Mouse (Mus musculus) heart, embryonic 10.5 days (tissue): Measurements from ENCODE around the gene Slc43a3. TPM values are rescaled to one million over a fixed set of nuclear protein-coding genes. Genes with fewer than 3 reads are reported as not detected.

Experiments used
- DNase-seq: peaks from one replicate; pipeline ENCODE4 v3.0.0-alpha.2; 2017; ENCODE audit warnings: low spot score
- H3K27ac ChIP-seq: fragments of 300-500 bp; sonication (generic); 2 replicates; pipeline ENCODE4 v1.5.1; 2016; ENCODE audit warnings: mild to moderate bottlenecking
- H3K27me3 ChIP-seq: fragments of 300-500 bp; sonication (generic); 2 replicates; pipeline ENCODE4 v1.6.1; 2016; ENCODE audit warnings: mild to moderate bottlenecking; ENCODE audit not compliant: poor library complexity, insufficient read depth, severe bottlenecking
- H3K36me3 ChIP-seq: fragments of 300-500 bp; sonication (generic); 2 replicates; pipeline ENCODE4 v1.6.1; 2016; ENCODE audit warnings: mild to moderate bottlenecking, moderate library complexity
- H3K4me1 ChIP-seq: fragments of 300-500 bp; sonication (generic); 2 replicates; pipeline ENCODE4 v1.6.1; 2016; ENCODE audit warnings: mild to moderate bottlenecking
- H3K4me3 ChIP-seq: fragments of 300-500 bp; sonication (generic); 2 replicates; pipeline ENCODE4 v1.5.1; 2016; ENCODE audit warnings: mild to moderate bottlenecking, moderate library complexity
- H3K9me3 ChIP-seq: fragments of 300-500 bp; sonication (generic); 2 replicates; pipeline ENCODE4 v1.6.1; 2016; ENCODE audit warnings: mild to moderate bottlenecking, moderate library complexity
- WGBS: fragments of 180-500 bp; shearing (Covaris S2); methylation state at CpG from one replicate; pipeline ENCODE4 v1.1.7; 2016; 5-methylcytosine and 5-hydroxymethylcytosine counted together
- polyA plus RNA-seq: library from polyadenylated mRNA; unstranded; fragments of >200 nt; fragmentation: Nextera tagmentation; extraction: Ambion mirVana; gene quantifications from 2 replicates; pipeline ENCODE4 v1.2.1, GENCODE M21; 2016

Slc43a3 gene
- polyA plus RNA-seq, 1 experiment from 2014 or later: 50.9 TPM

DNA sequence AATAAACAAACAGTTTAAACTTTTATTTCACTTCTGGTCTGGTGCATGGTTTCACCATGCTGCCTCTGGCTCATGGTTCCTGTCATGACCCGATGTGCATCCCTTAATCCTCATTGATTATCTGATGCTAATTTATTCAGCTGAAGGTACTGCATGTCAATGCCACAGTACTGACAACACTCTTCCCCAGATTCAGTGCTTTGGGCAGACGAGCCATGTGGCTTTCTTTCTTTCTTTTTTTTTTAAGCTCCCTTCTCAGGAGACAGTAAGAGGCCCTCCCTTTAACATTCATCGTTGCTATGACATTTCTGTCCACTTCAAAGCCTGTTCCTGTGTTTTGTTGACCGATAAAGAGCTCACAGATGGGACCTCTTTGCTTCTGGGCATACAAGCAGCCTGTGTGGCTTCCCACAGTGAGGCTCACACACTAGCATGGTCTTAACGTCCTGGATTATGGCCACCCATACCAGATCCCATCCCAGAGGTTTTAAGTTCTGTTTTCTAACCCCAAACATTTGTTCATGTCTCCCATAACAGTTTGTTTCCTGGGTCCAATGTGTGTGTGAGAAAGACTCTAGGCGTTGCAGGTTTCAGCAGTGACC, 26.6 kb downstream of the Slc43a3 start:
- WGBS: 43% methylated on average over 6 of the region's 6 CpGs
- 0 out of 2 replicates have a peak, but pooled peaks cover 6% of the 10 kb centered on the region for H3K4me1 ChIP-seq
- no peak overlapping the region for H3K27ac ChIP-seq
- H3K4me3 ChIP-seq: no peak overlapping the region
- no peak for DNase-seq
- H3K9me3 ChIP-seq: no peaks in the 10 kb centered on the region
- no peaks in the 10 kb centered on the region for H3K27me3 ChIP-seq
- H3K36me3 ChIP-seq: peaks cover 2% of the 10 kb centered on the region; the same call in 1 of the 2 replicates

DNA sequence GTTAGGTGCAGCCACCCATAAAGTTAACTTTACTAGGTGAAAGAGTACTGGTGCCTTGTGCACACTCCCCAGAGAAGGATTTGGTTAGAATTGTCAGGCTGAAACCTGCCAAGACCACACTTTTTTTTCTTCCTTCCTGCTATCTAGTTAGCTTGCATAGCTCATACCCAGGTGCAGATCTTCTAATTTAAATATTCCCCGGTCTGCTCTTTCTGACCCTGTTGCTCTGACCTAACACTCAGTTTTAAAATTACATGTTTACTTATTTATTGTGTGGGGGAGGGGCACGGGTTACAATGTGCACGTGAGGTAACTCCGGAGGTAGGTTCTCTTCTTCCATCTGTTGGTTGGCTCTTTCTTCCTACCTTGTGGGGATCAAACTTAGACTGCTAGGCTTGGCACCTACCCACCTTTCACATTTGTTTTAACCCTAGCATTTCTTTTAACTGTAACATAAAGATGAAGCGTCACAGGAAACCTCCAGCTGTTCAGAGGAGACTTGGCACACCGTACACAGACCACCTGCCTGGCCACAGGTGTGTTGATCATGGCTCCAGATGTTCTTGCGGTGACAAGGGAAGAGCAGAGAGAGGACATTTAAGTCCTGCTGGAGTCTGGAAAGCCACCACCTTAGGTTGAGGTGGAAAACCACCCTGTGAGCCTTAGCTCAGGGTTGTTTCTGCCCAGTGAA, 27.9 kb downstream of the Slc43a3 start:
- H3K27me3 ChIP-seq: no peaks in the 10 kb centered on the region
- no peak overlapping the region for H3K27ac ChIP-seq
- H3K4me1 ChIP-seq: 0 out of 2 replicates have a peak, but pooled peaks cover 6% of the 10 kb centered on the region
- H3K9me3 ChIP-seq: no peaks in the 10 kb centered on the region
- 93% methylated on average over 7 of the region's 7 CpGs for WGBS
- DNase-seq: no peak
- H3K36me3 ChIP-seq: no peaks in the 10 kb centered on the region
- H3K4me3 ChIP-seq: no peak overlapping the region

GRCm38 (mm10) chr2:84967318-84967991, 31.1 kb downstream of the Slc43a3 start:
- Histone ChIP-seq H3K4me3 (no peak overlapping the region), H3K9me3 (no peaks in the 10 kb centered on the region), H3K27ac (no peak overlapping the region), H3K4me1 (0 out of 2 replicates have a peak, but pooled peaks cover 6% of the 10 kb centered on the region), H3K27me3 (no peaks in the 10 kb centered on the region), H3K36me3 (no peaks in the 10 kb centered on the region)
- DNase-seq: no peak
- 88% methylated on average over 5 of the region's 5 CpGs for WGBS

DNA sequence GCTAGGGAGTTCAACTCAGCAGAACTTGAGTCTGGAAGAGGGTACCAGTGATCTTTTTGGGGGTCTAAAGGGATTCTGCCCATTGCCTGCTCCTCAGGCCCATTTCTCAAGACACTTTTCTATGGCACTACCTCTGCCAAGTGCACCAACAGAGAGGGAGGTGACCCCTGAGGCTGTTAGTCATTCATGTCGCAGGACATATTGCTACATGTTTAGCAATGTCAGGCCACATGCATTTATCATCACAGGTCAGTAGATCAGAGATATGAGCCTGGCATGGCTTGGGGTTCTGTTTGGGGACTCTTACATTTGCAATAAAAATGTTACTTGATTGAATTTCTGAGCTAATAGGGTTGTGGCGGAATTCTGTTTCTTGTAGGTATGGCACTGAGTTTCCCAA, 39.2 kb downstream of the Slc43a3 start:
- peaks cover 4% of the 10 kb centered on the region; the same call in 1 of the 2 replicates for H3K4me1 ChIP-seq
- H3K9me3 ChIP-seq: no peaks in the 10 kb centered on the region
- no peak for DNase-seq
- no peaks in the 10 kb centered on the region for H3K36me3 ChIP-seq
- H3K27ac ChIP-seq: no peak overlapping the region
- WGBS: 92% methylated on average over 2 of the region's 2 CpGs
- no peak overlapping the region for H3K4me3 ChIP-seq
- H3K27me3 ChIP-seq: no peaks in the 10 kb centered on the region

GRCm38 (mm10) chr2:84980188-84980587, 43.8 kb downstream of the Slc43a3 start, which contains the start of gene Prg2:
Prg2 (plus strand) TSS chr2:84980461.
- WGBS: 22% methylated on average over 1 of the region's 1 CpGs
- DNase-seq: no peak
- no peak within 1 kb of the TSS for H3K4me3 ChIP-seq
- H3K27ac ChIP-seq: no peak within 1 kb of the TSS
- 0 out of 2 replicates have a peak, but pooled peaks cover 3% of the 10 kb centered on the region for H3K27me3 ChIP-seq
- H3K36me3 ChIP-seq: no peaks in the 10 kb centered on the region
- no peaks in the 10 kb centered on the region for H3K9me3 ChIP-seq
- H3K4me1 ChIP-seq: peaks cover 4% of the 10 kb centered on the region; the same call in 1 of the 2 replicates

- 0 out of 2 replicates have a peak, but pooled peaks cover 4% of the 10 kb centered on the region for H3K27me3 ChIP-seq
- no peak within 1 kb of the TSS for H3K27ac ChIP-seq
- H3K4me1 ChIP-seq: no peaks in the 10 kb centered on the region
- no peaks in the 10 kb centered on the region for H3K9me3 ChIP-seq
- 65% methylated on average over 1 of the region's 1 CpGs for WGBS
- DNase-seq: no peak
- H3K36me3 ChIP-seq: no peaks in the 10 kb centered on the region
- H3K4me3 ChIP-seq: no peak within 1 kb of the TSS
Measured at GRCm38 (mm10) chr2:84987930-84988329, 51.6 kb downstream of the Slc43a3 start, which contains the start of gene Prg3. Prg3 (plus strand) TSS chr2:84988215.

DNA sequence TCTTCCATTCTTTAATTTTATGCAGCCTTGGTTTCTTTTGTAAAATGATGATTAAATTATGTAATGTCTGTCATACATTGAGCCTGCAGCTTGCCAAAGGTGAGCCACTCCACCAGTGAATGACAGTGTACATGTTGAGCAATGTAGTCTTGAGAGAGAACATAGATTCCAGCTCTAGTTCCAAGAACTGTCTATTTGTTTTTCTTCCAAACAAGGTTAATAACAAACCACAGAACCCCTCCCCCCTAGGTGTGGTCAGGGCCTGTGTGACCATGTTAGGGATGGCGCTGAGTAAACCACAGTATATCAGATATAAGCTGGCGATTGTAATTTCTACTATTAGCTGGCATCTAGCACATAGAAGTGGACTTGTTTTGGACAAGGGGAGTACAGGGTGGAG, 60.0 kb downstream of the Slc43a3 start:
- H3K4me1 ChIP-seq: peaks cover 6% of the 10 kb centered on the region; the same call in 1 of the 2 replicates
- H3K4me3 ChIP-seq: no peak overlapping the region
- 0 out of 2 replicates have a peak, but pooled peaks cover 6% of the 10 kb centered on the region for H3K27me3 ChIP-seq
- DNase-seq: no peak
- H3K36me3 ChIP-seq: no peaks in the 10 kb centered on the region
- H3K27ac ChIP-seq: no peak overlapping the region
- no peaks in the 10 kb centered on the region for H3K9me3 ChIP-seq
- WGBS: 86% methylated on average over 2 of the region's 2 CpGs

GRCm38 (mm10) chr2:84999486-85000181, 63.3 kb downstream of the Slc43a3 start:
- no peak for DNase-seq
- no peaks in the 10 kb centered on the region for H3K27me3 ChIP-seq
- no peaks in the 10 kb centered on the region for H3K36me3 ChIP-seq
- no peaks in the 10 kb centered on the region for H3K9me3 ChIP-seq
- peak overlapping the region; percentile 29; the same call in 1 of the 2 replicates for H3K27ac ChIP-seq
- WGBS: 68% methylated on average over 3 of the region's 3 CpGs
- peaks cover 24% of the 10 kb centered on the region for H3K4me1 ChIP-seq
- no peak overlapping the region for H3K4me3 ChIP-seq

GRCm38 (mm10) chr2:85001497-85001896, 65.1 kb downstream of the Slc43a3 start:
- no peak overlapping the region for H3K27ac ChIP-seq
- WGBS: 79% methylated on average over 13 of the region's 13 CpGs
- H3K36me3 ChIP-seq: no peaks in the 10 kb centered on the region
- H3K4me1 ChIP-seq: peaks cover 26% of the 10 kb centered on the region
- H3K9me3 ChIP-seq: no peaks in the 10 kb centered on the region
- no peak for DNase-seq
- no peak overlapping the region for H3K4me3 ChIP-seq
- no peaks in the 10 kb centered on the region for H3K27me3 ChIP-seq

GRCm38 (mm10) chr2:85002575-85002974, 66.2 kb downstream of the Slc43a3 start:
- H3K27me3 ChIP-seq: no peaks in the 10 kb centered on the region
- no peak for DNase-seq
- peaks cover 32% of the 10 kb centered on the region for H3K4me1 ChIP-seq
- H3K9me3 ChIP-seq: no peaks in the 10 kb centered on the region
- H3K27ac ChIP-seq: 0 out of 2 replicates have a peak overlapping the region, but pooled peaks have one; percentile 24
- no peak overlapping the region for H3K4me3 ChIP-seq
- no peaks in the 10 kb centered on the region for H3K36me3 ChIP-seq
- WGBS: 34% methylated on average over 8 of the region's 8 CpGs

DNA sequence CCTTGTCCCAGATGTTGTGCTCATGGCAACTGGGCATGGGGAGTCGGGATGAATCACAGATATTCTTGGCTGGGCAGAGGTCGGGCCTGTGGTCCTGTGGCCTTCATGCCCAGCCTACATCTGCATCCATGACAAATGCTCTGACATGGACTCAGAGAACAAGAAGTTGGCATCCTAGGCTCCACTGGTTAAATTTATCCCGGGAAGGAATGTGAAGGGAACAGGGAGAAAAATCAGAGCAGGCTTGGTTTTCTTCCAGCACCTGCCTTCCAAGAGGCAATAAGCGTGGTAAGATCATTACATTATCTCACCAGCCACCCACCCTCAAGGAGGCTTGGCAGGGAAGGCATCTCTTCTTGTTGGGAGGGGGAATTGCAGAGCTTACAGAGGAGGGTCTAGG, 68.0 kb downstream of the Slc43a3 start:
- Histone ChIP-seq H3K36me3 (no peaks in the 10 kb centered on the region), H3K4me3 (no peak overlapping the region), H3K4me1 (peaks cover 34% of the 10 kb centered on the region), H3K9me3 (no peaks in the 10 kb centered on the region), H3K27me3 (no peaks in the 10 kb centered on the region), H3K27ac (no peak overlapping the region)
- 81% methylated on average over 4 of the region's 4 CpGs for WGBS
- no peak for DNase-seq

- 57% methylated on average over 7 of the region's 7 CpGs for WGBS
- no peaks in the 10 kb centered on the region for H3K27me3 ChIP-seq
- H3K4me3 ChIP-seq: no peak overlapping the region
- H3K9me3 ChIP-seq: no peaks in the 10 kb centered on the region
- peaks cover 50% of the 10 kb centered on the region for H3K4me1 ChIP-seq
- no peaks in the 10 kb centered on the region for H3K36me3 ChIP-seq
- no peak for DNase-seq
- 0 out of 2 replicates have a peak overlapping the region, but pooled peaks have one; percentile 31 for H3K27ac ChIP-seq
Measured at GRCm38 (mm10) chr2:85006600-85006999, 70.2 kb downstream of the Slc43a3 start.
